Mouse (Mus musculus) megakaryocyte, embryonic 14.5 days (primary cell): ENCODE measurements at regions not wholly inside any gene's neighbourhood (a gene's known extent, or its start where the extent isn't known, plus 50 kb on each side); places are given as distances from the start of the nearest gene placed in this dataset.

Experiments used
- FLI1 ChIP-seq: IDR thresholded peaks from 2 replicates; pipeline ENCODE4 v1.6.1; 2012; ENCODE audit warnings: low read length, inconsistent platforms, mixed read lengths
- GATA1 ChIP-seq: IDR thresholded peaks from 3 replicates; pipeline ENCODE4 v1.6.1; 2012; ENCODE audit warnings: mixed read lengths, low read length, inconsistent platforms, borderline replicate concordance

- TF ChIP-seq GATA1: no peak
- TF ChIP-seq FLI1: no peak
Measured at GRCm38 (mm10) chr5:120281840-120282565, 149.5 kb upstream of the Lhx5 start.
